Mouse (Mus musculus): ENCODE measurements around the gene Ppcs.

Ppcs gene

GRCm38 (mm10) chr4:119417894-119418293 is 4.3 kb downstream of the Ppcs start:
- no peak for DNase-seq (ENCODE audit: low spot score in 2 of 2)

GRCm38 (mm10) chr4:119417270-119417669 is 5.0 kb downstream of the Ppcs start:
- DNase-seq (ENCODE audit: low spot score in 2 of 2): no peak

- peak; percentile 86 to 93 for DNase-seq (ENCODE audit: low spot score in 2 of 2)
These were observed 7.0 kb downstream of the Ppcs start, which contains the start of gene Ccdc30 for GRCm38 (mm10) chr4:119415072-119415753. Gene Ccdc30, minus strand, starts transcription at chr4:119415521.

GRCm38 (mm10) chr4:119412791-119413190 is 9.4 kb downstream of the Ppcs start:
- no peak for DNase-seq (ENCODE audit: low spot score in 2 of 2)

- no peak for DNase-seq (ENCODE audit: low spot score in 2 of 2)
These were observed 10.2 kb downstream of the Ppcs start for GRCm38 (mm10) chr4:119411877-119412650.

- DNase-seq (ENCODE audit: low spot score in 2 of 2): no peak
These were observed 18.8 kb downstream of the Ppcs start for GRCm38 (mm10) chr4:119403431-119403830.

- no peak for DNase-seq (ENCODE audit: low spot score in 2 of 2)
These were observed 21.3 kb downstream of the Ppcs start for GRCm38 (mm10) chr4:119400896-119401295.

- DNase-seq (ENCODE audit: low spot score in 2 of 2): no peak
These were observed 23.5 kb downstream of the Ppcs start for GRCm38 (mm10) chr4:119398751-119399150.

- DNase-seq (ENCODE audit: low spot score in 2 of 2): no peak
These were observed 31.9 kb downstream of the Ppcs start for GRCm38 (mm10) chr4:119390369-119390768.

- no peak for DNase-seq (ENCODE audit: low spot score in 2 of 2)
These were observed 33.0 kb downstream of the Ppcs start for GRCm38 (mm10) chr4:119389184-119389583.

- no peak for DNase-seq (ENCODE audit: low spot score in 2 of 2)
These were observed 40.6 kb downstream of the Ppcs start for GRCm38 (mm10) chr4:119381471-119382190.

GRCm38 (mm10) chr4:119369460-119369859 is 52.8 kb downstream of the Ppcs start:
- DNase-seq (ENCODE audit: low spot score in 2 of 2): no peak

All from frontal cortex, postnatal 25 days (tissue).